Mouse (Mus musculus) adrenal gland, adult 2 months (tissue): ENCODE results near the gene Ndufb5. TPM values are rescaled to one million over a fixed set of nuclear protein-coding genes. Genes with fewer than 3 reads are reported as not detected.
"Not testable (repeated sequence)": the region's sequence is repeated elsewhere in the genome, so short reads cannot be mapped to it uniquely, and the experiment has no call there.

Source experiments
- DNase-seq: peaks from one replicate; pipeline ENCODE4 v3.0.0; 2021
- long read RNA-seq: library from polyadenylated mRNA; stranded (forward); transcript quantifications from one replicate; pipeline ENCODE4 v2.0.0, GENCODE M21; 2021
- polyA plus RNA-seq: library from polyadenylated mRNA; depleted of rRNA; stranded (reverse); fragments of >200 nt; gene quantifications from 2 replicates; pipeline ENCODE4 v1.2.3, GENCODE M21; 2012; rRNA removed
- total RNA-seq, 2 experiments: library from RNA; stranded (reverse); gene quantifications; 2 replicates each; pipeline ENCODE4 v1.2.3; 2021

Gene Ndufb5
- total RNA-seq (100 to 1,000 TPM; 306 to 393 TPM), polyA plus RNA-seq (475 and 574 TPM in 2 replicates)
- long read RNA-seq, transcript Ndufb5-204 (6 exons, 1,079 nt), result major isoform, 228 of 240 reads
- long read RNA-seq, partial matches to known transcripts, result 1 of 240 reads
- long read RNA-seq, other reads (novel, unspliced or antisense), result 9 of 240 reads

DNA sequence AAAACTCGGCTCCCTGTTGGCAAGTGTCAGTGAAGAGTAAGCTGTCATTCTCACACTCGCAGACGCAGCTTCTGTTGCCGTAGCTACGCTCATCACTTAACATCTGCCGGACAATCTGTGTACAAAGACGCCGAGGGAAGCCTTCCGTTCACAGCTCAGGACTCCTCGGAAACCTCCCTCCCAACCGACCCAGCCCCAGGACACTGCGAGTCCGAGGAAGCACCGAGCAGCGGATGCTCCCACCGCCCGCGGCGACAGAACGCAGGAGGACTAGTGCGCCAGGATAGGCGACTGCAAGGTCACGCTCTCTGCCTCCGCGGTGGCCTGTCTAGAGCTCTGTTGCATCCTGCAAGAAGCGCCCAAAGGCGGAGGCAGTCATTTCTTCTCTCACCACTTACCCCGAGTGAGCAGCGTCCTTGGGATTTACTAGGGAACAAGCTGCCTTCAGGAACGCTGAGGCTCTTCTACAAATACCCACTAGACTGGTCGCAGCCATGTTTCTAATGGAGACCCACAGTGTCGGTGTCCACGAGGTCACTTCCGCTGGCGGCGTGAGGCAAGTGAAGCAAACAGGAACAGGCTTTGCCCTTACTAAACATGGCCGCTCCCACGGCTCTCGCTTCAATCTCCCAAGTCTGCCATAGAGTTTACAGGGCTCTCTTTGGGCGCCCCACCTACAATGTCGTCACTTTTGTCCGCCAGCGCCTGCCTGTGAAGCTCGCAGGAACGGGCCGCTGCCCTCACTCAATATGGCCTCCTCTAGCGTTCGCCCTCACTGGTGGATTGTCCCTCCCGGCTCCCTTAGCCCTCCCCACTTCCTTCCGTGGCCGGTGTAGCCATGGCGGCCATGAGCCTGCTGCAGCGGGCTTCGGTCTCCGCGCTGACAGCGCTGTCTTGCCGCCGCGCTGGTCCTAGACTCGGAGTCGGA lies at the start of gene Ndufb5:
Gene Ndufb5 (plus strand): TSS at position 747 of the 928 bp plus-strand sequence.
- DNase-seq, result peak; percentile 99

GRCm38 (mm10) chr3:32687156-32687555 lies 49.6 kb upstream of the Ndufb5 start:
- no peak for DNase-seq

DNA sequence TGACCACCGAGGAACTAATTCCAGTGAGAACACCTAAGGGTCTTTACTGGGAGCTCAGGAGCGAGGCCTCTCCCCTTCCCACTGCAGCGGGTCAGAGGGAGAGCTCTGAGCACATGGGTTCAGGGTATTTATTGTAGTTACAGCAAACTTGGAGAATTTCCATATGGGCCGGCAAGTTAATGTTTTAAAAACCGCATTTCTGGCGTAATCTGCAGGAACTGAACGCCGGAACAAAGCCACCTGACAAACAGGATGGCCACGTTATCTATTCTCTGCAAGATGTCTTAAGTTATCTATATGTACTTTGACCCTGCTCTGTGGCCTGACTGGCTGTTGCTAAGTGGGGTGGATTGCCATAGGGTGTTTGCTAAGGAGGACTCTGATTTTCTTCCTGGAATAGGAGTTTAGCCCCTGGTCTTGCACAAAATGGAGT lies 47.2 kb upstream of the Ndufb5 start:
- DNase-seq, result no peak

- DNase-seq, result no peak
Measured at GRCm38 (mm10) chr3:32690008-32690407, 46.8 kb upstream of the Ndufb5 start.

DNA sequence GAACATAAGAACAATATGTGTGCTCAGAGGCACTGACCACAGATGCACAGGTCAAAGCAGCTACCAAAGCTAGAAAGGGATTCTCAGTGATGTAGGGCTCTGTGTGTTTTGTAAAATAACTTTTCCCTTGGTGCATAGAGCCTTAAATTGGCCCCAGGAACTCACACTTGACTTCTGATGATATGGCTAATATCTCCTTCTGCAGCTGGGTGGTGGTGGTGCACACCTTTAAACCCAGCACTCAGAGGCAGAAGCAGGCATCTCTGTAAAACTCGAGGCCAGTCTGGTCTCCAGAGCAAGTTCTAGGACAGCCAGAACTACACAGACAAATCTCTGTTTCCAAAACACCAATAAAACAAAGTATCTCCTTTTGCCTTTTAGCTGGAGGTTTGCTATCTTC lies 45.9 kb upstream of the Ndufb5 start:
- no peak for DNase-seq

DNA sequence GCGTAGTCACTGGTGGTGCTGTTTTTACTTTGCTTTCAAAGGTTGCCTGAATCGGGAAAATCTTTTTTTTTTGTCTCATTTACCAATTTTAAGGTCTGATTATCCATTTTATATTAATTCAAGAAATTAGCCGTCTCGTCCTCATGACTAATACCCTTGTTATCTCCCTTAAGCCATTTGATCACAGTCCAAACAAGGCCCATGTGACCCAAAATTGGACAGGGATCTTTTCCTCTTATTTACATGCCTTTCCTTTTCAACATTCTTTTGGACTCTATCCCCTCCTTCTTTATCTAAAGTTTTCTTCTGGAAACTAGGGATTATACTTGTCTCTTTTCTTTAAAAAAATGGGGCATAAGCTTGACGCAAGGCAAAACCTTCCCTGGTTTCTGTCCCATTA lies 44.9 kb upstream of the Ndufb5 start:
- DNase-seq, result no peak

DNA sequence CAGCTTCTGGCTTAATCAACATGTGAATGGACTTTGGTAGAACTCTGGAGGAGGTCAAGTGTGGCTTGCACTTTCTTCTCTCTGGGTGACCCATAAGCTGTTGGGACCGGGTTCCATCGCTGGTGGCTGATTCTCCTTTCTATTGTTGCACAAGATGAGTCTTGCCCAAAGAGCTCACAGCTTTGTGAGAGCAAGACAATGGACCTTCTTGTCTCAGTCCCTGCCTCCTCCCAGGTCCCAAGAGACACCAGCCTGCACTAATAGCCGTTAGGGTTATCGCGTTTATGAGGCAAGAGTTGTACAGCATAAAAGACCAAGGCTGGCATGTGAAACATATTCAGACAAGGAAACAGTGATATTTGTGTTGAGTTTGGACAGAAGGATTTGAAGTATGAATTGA lies 42.6 kb upstream of the Ndufb5 start:
- no peak for DNase-seq

- no peak for DNase-seq
Measured at GRCm38 (mm10) chr3:32694737-32695582, 41.8 kb upstream of the Ndufb5 start.

GRCm38 (mm10) chr3:32695583-32695980 lies 41.2 kb upstream of the Ndufb5 start:
- DNase-seq, result no peak

GRCm38 (mm10) chr3:32698228-32698863 lies 38.4 kb upstream of the Ndufb5 start:
- peak; percentile 85 for DNase-seq

- not testable (repeated sequence) for DNase-seq
Measured at GRCm38 (mm10) chr3:32704021-32704420, 32.8 kb upstream of the Ndufb5 start.

DNA sequence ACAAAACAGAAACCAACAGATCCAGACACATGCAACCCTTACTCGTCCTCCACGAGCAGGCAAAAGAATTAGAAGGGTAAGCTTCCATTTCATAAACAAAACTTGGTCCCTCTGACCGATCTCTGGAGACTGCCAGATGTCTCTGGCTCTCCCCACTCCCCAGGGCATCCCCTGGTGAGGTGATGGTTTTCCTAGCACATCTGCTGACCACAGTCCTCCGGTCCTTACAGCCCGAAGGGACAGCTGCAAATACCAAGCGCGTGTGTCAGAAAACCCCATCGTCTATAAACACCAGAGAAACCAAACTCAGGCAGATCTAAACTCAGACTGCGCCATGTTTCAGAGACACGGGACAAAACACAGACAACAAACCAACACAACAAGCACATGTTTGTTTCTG lies 32.2 kb upstream of the Ndufb5 start:
- not testable (repeated sequence) for DNase-seq

GRCm38 (mm10) chr3:32705647-32706348 lies 31.0 kb upstream of the Ndufb5 start, which contains the start of gene Actl6a:
Gene Actl6a, plus strand, starts transcription at chr3:32706298.
- not testable (repeated sequence) for DNase-seq

DNA sequence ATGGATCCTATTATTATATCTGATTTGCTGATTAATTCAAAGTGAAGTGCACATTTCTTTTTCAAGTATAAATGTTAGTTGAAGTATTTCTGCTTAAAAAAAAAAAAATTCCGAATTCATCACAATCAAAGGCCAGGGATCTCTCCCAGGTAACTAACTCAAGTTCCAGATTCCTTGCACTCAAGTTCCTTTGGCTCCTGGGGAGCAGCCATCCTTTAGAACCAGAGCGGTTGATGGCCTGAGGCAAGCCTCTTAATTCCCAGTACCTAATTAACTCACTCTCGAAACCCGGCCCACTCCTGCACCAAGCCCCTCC lies 28.8 kb upstream of the Ndufb5 start:
- no peak for DNase-seq

DNA sequence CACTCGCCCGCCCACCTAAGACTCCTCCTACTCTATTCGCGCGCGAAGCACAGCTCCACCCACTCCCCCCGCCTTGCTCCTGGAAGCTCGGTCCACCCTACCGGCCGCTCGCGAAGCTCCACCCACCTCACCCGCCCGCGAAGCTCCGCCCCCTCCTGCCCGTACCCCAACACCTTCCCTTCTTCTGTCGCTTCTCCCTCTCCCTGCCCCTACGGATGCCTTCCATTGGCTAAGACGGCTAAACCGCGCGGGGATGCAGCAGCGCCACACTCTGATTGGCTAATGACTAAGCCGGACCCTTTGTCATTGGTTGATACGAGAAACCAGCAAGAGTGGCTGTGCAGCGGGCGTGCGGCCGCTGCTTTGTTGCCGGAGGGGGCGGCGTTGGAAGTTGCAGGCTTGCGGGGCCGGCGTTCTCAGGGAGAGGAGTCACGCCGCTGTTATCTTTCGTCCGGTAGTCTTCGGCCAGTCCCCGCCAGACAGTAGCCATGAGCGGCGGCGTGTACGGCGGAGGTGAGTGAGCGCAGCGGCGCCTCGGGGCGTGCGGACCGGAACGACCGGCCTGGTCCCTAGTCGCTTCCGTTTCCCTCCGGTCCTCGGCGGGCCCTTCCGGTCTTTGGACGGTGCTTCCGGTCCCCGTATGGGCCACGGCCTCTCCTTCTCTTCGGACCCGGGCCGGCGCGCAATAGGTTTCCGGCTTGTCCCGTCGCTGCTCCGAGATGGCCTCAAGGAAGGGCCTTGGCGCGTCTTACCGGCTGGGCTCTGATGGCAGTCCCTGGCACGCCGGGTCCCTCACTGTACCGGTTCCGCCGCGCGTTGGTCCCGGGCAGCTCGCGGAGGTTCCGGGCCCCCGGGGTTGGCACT lies 28.2 kb upstream of the Ndufb5 start:
- peak; percentile 99 for DNase-seq

- no peak for DNase-seq
Measured at GRCm38 (mm10) chr3:32709388-32709787, 27.4 kb upstream of the Ndufb5 start.

GRCm38 (mm10) chr3:32713711-32714110 lies 23.1 kb upstream of the Ndufb5 start:
- DNase-seq, result no peak

- not testable (repeated sequence) for DNase-seq
Measured at GRCm38 (mm10) chr3:32717403-32717802, 19.4 kb upstream of the Ndufb5 start.

DNA sequence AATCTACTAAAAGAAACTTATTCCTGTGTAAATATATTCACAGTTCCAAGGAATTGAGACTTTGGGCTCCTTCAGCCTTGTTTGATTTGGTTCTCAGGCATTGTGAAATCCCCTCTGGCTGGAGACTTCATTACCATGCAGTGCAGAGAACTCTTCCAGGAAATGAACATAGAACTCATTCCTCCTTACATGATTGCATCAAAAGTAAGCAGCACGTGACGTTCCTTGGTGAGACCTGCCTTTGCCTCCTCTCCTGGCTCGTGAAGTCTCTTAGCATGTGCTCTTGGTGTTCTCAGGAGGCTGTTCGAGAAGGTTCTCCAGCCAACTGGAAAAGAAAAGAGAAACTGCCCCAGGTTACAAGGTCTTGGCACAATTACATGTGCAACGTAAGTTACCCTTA lies 18.5 kb upstream of the Ndufb5 start:
- peak; percentile 21 for DNase-seq

- DNase-seq, result no peak
Measured at GRCm38 (mm10) chr3:32724191-32724590, 12.6 kb upstream of the Ndufb5 start.
